In the genomic region with DNA sequence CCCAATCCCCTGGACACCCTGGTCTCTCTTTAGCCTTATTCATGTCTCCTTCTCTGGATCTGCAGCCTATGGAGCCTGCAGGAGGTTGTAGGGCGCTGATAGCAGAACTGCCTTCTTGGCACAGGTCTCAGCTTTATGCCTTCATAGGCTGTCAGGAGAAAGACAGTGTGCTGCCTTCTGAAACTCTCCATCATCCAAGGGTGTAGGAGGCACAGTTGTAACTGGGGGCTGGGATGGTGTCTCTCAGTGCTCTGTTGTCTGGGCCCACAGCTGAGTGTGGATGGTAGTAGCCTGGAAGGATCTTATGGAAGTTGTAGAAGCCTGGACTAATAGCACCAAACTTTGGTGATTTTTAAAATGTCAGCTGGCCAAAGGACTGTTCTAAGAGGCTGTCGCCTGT, we compare ENCODE assay signal across 18 mouse cellular contexts. TPM values are rescaled to one million over a fixed set of nuclear protein-coding genes. Genes with fewer than 3 reads are reported as not detected.
"Had no signal": no experiment of that assay in that cellular context is flagged by ENCODE, and none has a peak within 500 bp of the region (broad histone marks: within the 10 kb centered on the region; RNA-seq: fewer than 3 reads in every experiment).

No protein-coding gene starts in this region.

- H3K4me3 ChIP-seq: limb, embryonic 15.5 days; liver, embryonic 12.5 days; midbrain, embryonic 12.5 days; myocyte; neural tube, embryonic 15.5 days had no signal

- H3K9me3 ChIP-seq: limb, embryonic 15.5 days; liver, embryonic 12.5 days; midbrain, embryonic 12.5 days; neural tube, embryonic 15.5 days had no signal

- ATAC-seq: intestine, postnatal 0 days; liver, embryonic 12.5 days had no signal

- H3K4me1 ChIP-seq: liver, embryonic 12.5 days had no signal

- H3K9ac ChIP-seq: limb, embryonic 15.5 days; liver, embryonic 12.5 days; lung, embryonic 14.5 days; midbrain, embryonic 12.5 days; neural tube, embryonic 15.5 days had no signal

- H3K27me3 ChIP-seq: limb, embryonic 15.5 days; liver, embryonic 12.5 days; midbrain, embryonic 12.5 days; neural tube, embryonic 15.5 days had no signal

- H3K4me2 ChIP-seq: limb, embryonic 15.5 days; liver, embryonic 12.5 days; lung, embryonic 14.5 days; midbrain, embryonic 12.5 days; neural tube, embryonic 15.5 days had no signal

- DNase-seq: lung, embryonic 14.5 days; lung, postnatal 10 days; lung, postnatal 4 days; spleen, adult 18-20 months; thymus, postnatal 36 days had no signal

- H3K27ac ChIP-seq: limb, embryonic 15.5 days; liver, embryonic 12.5 days; neural tube, embryonic 15.5 days had no signal

RNA-seq across cellular contexts. Expression of a gene that starts 46.8 kb away (rescaled TPM):
- total RNA-seq: layer of hippocampus, adult 18-20 months; megakaryocyte, adult 5-6 weeks had no signal
- polyA plus RNA-seq: intestine, postnatal 0 days; limb, embryonic 11.5 days; liver, embryonic 12.5 days; liver, embryonic 16.5 days; lung, embryonic 14.5 days; midbrain, embryonic 12.5 days; myocyte; neural tube, embryonic 11.5 days; stomach, embryonic 14.5 days; thymus, postnatal 0 days had no signal
